Mouse (Mus musculus): Measurements from ENCODE around the gene D1Ertd622e.

The D1Ertd622e gene

DNA sequence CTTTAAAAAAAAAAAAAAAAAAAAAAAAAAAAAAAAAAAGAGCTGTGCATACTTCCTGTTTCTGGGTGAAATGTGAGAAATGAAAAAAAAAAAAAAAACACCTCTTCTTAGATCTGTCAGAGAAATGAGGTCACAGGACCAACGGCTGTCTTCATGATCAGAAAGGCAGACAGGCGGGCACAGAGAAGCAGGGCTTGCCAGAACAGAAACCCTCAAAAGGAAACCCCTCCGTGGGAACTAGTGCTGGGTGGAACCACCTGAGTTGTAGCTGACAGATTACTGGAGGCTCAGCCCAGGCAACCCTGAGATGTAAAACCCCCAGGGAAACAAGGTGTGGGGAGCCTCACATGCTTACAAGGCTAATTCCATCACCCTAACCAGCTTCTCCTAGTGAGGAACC lies 81.6 kb downstream of the D1Ertd622e start:
- in situ Hi-C loops (cut with MboI), result no loop called here

GRCm38 (mm10) chr1:97578025-97578417 lies 83.9 kb downstream of the D1Ertd622e start:
- in situ Hi-C loops (cut with MboI), result no loop called here

DNA sequence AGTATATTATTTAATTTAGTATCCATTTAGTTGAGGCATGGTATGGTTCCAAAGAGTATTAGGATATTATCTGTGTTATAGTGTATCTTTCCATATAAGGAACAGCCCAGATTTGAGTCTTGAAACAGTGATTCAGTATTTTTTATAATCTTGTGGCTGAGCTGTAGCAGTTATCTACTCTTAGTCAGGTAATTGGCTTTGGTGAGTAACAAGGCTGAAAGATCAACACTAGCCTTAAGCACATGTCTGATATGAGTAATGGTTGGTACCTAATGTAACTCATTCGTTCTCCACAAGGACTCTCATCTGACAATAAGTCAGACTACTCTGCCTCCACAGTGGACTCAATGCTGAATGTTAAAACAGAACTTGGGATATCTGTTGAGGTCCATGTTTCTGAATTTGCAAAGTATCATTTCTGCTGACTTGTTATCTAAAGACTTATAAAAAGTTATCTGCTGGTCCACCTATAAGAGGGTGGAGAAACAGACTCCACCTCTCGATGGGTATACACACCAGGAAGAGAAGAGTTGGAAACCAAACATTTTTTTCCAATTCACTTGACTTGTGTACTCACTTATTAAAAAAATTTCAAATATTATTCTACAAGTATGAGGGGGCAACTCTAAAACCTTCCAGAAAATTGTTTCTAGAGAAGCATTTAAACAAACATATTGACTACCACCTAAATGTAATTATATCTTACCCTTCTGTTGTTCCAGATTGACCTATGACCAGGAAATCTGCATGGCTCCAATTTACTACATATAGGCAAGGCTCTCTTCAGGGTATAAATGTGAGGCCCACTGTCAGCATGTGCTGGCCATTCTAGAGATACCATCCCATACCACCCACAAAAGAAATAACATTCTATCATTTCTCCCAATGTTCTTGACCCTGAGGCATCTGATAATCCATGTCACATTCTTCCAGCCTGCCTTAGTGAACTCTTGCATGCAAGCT lies 84.5 kb downstream of the D1Ertd622e start:
- in situ Hi-C loops (cut with MboI), result no loop called here

- in situ Hi-C loops (cut with MboI), result no loop called here
These were observed 85.3 kb downstream of the D1Ertd622e start for GRCm38 (mm10) chr1:97576576-97576975.

- in situ Hi-C loops (cut with MboI), result no loop called here
These were observed 91.1 kb downstream of the D1Ertd622e start for GRCm38 (mm10) chr1:97570814-97571213.

GRCm38 (mm10) chr1:97567956-97568355 lies 93.9 kb downstream of the D1Ertd622e start:
- in situ Hi-C loops (cut with MboI), result no loop called here

DNA sequence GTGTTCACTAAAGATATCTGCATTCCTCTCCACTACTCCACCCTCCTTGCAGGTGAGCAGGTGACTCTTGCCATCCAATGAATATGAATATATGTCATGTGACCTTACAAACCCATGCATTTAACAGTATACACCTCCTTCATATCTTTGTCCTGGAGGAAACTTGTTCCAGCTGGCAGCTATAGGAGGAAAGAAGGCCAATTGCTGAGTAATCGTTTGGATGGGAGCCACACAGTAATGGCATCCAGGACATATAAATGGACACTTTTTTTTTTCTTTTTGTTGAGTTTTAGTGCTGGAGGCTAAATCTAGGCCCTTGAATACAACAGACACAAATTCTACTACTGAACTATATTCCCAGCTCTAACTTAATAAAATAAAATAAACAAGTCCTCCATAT lies 97.2 kb downstream of the D1Ertd622e start:
- in situ Hi-C loops (cut with MboI), result no loop called here

DNA sequence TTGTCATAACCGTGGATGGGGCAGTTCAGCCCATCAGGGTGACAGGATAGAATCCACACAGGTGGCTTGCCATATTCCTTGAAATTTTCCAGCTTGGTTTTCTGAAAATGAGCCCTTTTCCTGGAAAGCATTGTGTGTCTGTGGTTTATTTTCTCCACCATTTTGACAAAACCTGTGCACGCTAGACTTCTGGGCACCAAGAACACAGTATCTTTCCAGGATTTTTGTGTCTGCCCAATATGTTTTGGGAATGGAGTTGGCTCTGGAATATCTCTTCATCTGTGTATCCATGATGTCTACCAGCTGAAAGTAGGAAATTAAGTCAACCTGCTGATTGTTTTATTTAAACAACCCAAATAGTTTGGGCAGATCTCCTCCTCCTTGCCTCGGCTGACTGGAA lies 99.0 kb downstream of the D1Ertd622e start:
- in situ Hi-C loops (cut with MboI), result no loop called here
